Comparison of ENCODE assay signal across 8 mouse cellular contexts in genomic region chr7:47023530-47023929, GRCm38 (mm10). TPM values are rescaled to one million over a fixed set of nuclear protein-coding genes. Genes with fewer than 3 reads are reported as not detected.
DNase-seq lines count a peak whose midpoint lies in the region; ATAC-seq and TF ChIP-seq lines count a peak whose summit lies in the region.

No protein-coding gene starts in this region.

- no peaks in the 10 kb centered on the region for H3K27me3 ChIP-seq in Patski
- H3K27me3 ChIP-seq in forebrain, embryonic 14.5 days (replicated peaks; ENCODE audit: control insufficient read depth, insufficient read depth, low read length) = no peaks in the 10 kb centered on the region
- no peaks in the 10 kb centered on the region for H3K27me3 ChIP-seq in hindbrain, embryonic 11.5 days (ENCODE audit: control insufficient read depth, insufficient read depth, low read length)

- H3K9ac ChIP-seq in forebrain, embryonic 14.5 days (ENCODE audit: low read length) = no peak overlapping the region
- no peak overlapping the region for H3K9ac ChIP-seq in hindbrain, embryonic 11.5 days (ENCODE audit: low read depth, low read length)

- no peaks in the 10 kb centered on the region for H3K36me3 ChIP-seq in forebrain, embryonic 14.5 days (ENCODE audit: control insufficient read depth, insufficient read depth, low read length)
- H3K36me3 ChIP-seq in hindbrain, embryonic 11.5 days (ENCODE audit: control insufficient read depth, insufficient read depth, low read length) = no peaks in the 10 kb centered on the region

- no peak for DNase-seq in Patski (ENCODE audit: low read depth, low spot score)
- peak; percentile 81 for DNase-seq in forebrain, embryonic 14.5 days (ENCODE audit: low spot score)
- DNase-seq in hindbrain, embryonic 11.5 days (ENCODE audit: low spot score) = peak; percentile 88
- DNase-seq in layer of hippocampus, postnatal 10 days (ENCODE audit: low spot score in 2 of 2) = peak; percentile 91 to 93
- peak; percentile 78 to 88 for DNase-seq in lung, postnatal 4 days
- peak; percentile 72 for DNase-seq in right cerebral cortex, postnatal 25 days
- peak; percentile 77 to 83 for DNase-seq in urinary bladder, postnatal 36 days (ENCODE audit: low spot score in 2 of 2)

- no peaks in the 10 kb centered on the region for H3K9me3 ChIP-seq in forebrain, embryonic 14.5 days (replicated peaks; ENCODE audit: control insufficient read depth, low read length)
- H3K9me3 ChIP-seq in hindbrain, embryonic 11.5 days (ENCODE audit: control insufficient read depth, low read length) = no peaks in the 10 kb centered on the region

- no peak overlapping the region for H3K27ac ChIP-seq in forebrain, embryonic 14.5 days (ENCODE audit: low read depth, low read length)
- no peak overlapping the region for H3K27ac ChIP-seq in hindbrain, embryonic 11.5 days (ENCODE audit: low read depth, low read length)

- peak; percentile 88 for TF ChIP-seq CTCF in Patski (IDR thresholded peaks at IDR 0.05)

- POLR2A ChIA-PET in Patski (lab: Charles Lee) = interaction anchor here (0.6 kb wide), 1 partner anchor 60 kb away, joined by 3 read pairs; no protein-coding TSS in a partner anchor

- CTCF ChIA-PET in Patski (lab: Charles Lee) = interaction anchor here (0.9 to 1.9 kb wide), 7 partner anchors 57 to 126 kb away, joined by 3 to 8 read pairs (median 6); no protein-coding TSS in a partner anchor

- no peak overlapping the region for H3K4me2 ChIP-seq in forebrain, embryonic 14.5 days (ENCODE audit: low read length)
- H3K4me2 ChIP-seq in hindbrain, embryonic 11.5 days (replicated peaks; ENCODE audit: low read depth, low read length) = no peak overlapping the region

- ATAC-seq in Patski = no peak
- ATAC-seq in cerebellum, adult (ENCODE audit: insufficient number of reproducible peaks, low FRiP score, low TSS enrichment) = peak; percentile 45; the same call in 1 of the 2 replicates
- peak; percentile 55; the same call in 1 of the 2 replicates for ATAC-seq in forebrain, embryonic 14.5 days
- ATAC-seq in hindbrain, embryonic 11.5 days (ENCODE audit: low FRiP score) = 0 out of 2 replicates have a peak, but pooled peaks have one; percentile 19

- H3K4me1 ChIP-seq in forebrain, embryonic 14.5 days (ENCODE audit: control insufficient read depth, insufficient read depth, low read length) = no peaks in the 10 kb centered on the region
- no peaks in the 10 kb centered on the region for H3K4me1 ChIP-seq in hindbrain, embryonic 11.5 days (replicated peaks; ENCODE audit: control insufficient read depth, insufficient read depth, low read length)

- in situ Hi-C loops in Patski (cut with MboI; ENCODE audit: low pct_unique_long_range_greater_than_20kb) = loop anchor here (5.0 kb wide), 1 partner anchor 59 kb away; no protein-coding TSS in a partner anchor

- H3K4me3 ChIP-seq in forebrain, embryonic 14.5 days (ENCODE audit: low read depth, low read length) = no peak overlapping the region
- no peak overlapping the region for H3K4me3 ChIP-seq in hindbrain, embryonic 11.5 days (ENCODE audit: low read depth, low read length)

- 16% methylated on average over 6 of the region's 6 CpGs for WGBS in forebrain, embryonic 14.5 days
- WGBS in hindbrain, embryonic 11.5 days = 26% methylated on average over 6 of the region's 6 CpGs

RNA-seq across cellular contexts. Expression of gene Spty2d1, which starts 15.3 kb away (rescaled TPM):
- 19.6 TPM for polyA plus RNA-seq in Patski (2021)
- 7.8 and 9.3 TPM in 2 replicates for polyA plus RNA-seq in forebrain, embryonic 14.5 days (2014; fragmentation: Nextera tagmentation; extraction: Ambion mirVana)
- 12.0 and 12.3 TPM in 2 replicates for polyA plus RNA-seq in hindbrain, embryonic 11.5 days (2014; fragmentation: Nextera tagmentation; extraction: Ambion mirVana)
- total RNA-seq in layer of hippocampus, postnatal 10 days (2021) = 10 to 100 TPM; 11.0 TPM

RNA-seq across cellular contexts. Expression of gene Tmem86a, which starts 26.9 kb away (rescaled TPM):
- 87.7 TPM for polyA plus RNA-seq in Patski (2021)
- 22.0 and 24.1 TPM in 2 replicates for polyA plus RNA-seq in forebrain, embryonic 14.5 days (2014; fragmentation: Nextera tagmentation; extraction: Ambion mirVana)
- 8.7 and 10.4 TPM in 2 replicates for polyA plus RNA-seq in hindbrain, embryonic 11.5 days (2014; fragmentation: Nextera tagmentation; extraction: Ambion mirVana)
- total RNA-seq in layer of hippocampus, postnatal 10 days (2021) = 10 to 100 TPM; 14.7 to 15.5 TPM

RNA-seq across cellular contexts. Expression of gene Gm9999, which starts 40.1 kb away (rescaled TPM):
- not detected for polyA plus RNA-seq in Patski (2021)
- not detected in 2 replicates for polyA plus RNA-seq in forebrain, embryonic 14.5 days (2014; fragmentation: Nextera tagmentation; extraction: Ambion mirVana)
- polyA plus RNA-seq in hindbrain, embryonic 11.5 days (2014; fragmentation: Nextera tagmentation; extraction: Ambion mirVana) = not detected in 2 replicates
- total RNA-seq in layer of hippocampus, postnatal 10 days (2021) = not detected
